Mouse (Mus musculus): Measurements from ENCODE around the gene Slc22a23. TPM values are rescaled to one million over a fixed set of nuclear protein-coding genes. Genes with fewer than 3 reads are reported as not detected.

The Slc22a23 gene
- total RNA-seq, 2 experiments from 2014 or later: 31.9 to 33.0 TPM

DNA sequence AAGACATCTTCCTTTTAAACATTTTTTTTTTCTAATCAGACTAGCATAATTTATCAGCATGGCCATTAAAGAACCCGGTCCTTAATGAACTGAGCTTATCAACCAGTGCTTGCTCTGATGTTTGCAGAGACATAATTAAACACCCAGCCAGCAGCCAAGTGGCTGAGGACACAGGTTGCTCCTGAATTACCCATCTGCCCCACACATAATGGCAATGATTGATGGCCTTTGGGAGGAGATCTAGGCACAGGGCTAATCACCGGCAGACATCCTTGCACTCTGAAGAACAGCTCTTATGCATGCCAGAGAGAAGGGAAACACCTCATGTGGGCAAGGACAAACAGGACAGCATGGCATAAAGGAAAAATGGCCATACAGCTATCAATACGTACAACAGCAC is 102.8 kb downstream of the Slc22a23 start:
- no peak for DNase-seq (ENCODE audit: low spot score in 2 of 2)

DNA sequence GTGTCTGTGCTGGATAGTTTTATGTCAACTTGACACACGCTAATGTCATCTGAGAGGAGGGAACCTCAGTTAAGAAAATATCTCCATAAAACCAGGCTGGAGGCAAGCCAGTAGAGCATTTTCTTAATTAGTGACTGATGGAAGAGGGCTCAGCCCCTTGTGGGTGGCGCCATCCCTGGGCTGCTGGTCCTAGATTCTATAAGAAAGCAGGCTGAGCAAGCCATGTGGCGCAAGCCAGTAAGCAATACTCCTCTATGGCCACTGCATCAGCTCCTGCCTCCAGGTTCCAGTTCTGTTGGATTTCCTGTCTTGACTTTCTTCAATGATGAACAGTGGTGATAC is 104.9 kb downstream of the Slc22a23 start:
- DNase-seq (ENCODE audit: low spot score in 2 of 2): no peak

DNA sequence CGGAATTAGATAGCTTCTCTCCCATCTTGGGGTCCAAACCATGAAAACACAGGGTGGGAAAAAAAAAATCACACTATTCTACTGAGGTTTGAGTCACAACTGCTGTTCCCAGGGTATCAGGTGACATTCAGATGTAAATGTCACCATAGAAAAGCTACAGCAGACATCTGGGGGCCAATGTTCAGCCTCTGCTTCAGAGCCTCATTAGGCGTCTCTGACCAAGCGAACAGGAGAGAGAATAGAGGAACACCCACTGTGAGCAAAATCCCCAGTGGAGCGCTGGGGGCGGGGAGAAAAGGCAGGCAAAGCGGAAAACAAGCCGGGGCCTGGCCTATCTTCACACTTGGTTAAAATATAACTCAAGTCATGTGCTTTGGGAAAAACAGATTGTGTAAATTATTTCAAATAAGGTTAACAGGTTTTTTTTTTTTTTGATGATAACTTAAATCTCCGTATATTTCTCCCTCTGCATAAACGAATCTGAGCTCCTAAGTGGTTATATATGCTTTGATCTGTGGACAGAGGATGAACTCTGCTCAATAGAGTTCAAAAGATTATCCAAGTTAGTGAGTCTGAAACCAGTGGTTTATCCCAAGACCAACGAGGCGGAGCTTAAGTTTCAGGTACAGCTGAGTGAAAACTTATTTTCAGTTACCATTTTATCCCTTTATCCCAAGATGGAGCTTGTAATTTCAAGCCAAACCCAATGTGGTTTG is 105.5 kb downstream of the Slc22a23 start:
- no peak for DNase-seq (ENCODE audit: low spot score in 2 of 2)

DNA sequence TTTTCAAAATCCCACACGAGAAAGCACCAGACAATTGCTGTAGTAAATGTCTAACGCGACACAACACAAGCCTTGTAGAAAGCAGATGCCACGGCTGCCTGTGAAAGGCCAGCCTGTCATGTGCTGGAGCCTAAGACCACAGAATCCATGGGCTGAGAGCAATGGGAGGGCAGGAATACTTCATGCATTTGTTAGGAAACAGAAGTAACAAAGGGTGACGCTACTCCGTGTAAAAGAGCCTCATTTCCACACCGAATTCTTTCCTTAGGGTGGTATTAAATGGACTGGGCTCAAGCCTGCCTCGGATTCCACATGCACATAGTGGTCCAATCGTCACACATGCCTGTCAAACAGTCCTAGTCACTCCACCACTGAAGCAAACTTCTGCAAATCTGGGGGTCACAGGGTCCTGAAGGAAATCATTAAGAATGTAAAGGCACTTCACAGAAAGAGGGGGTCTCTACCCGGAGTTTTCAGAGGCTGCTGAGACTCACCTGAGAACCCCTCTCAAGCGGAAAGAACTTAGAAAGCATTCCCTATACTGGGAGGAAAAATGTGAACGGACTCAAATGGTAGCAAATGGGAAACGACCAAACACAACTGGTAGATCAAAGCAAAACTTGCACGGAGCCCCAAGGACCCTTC is 106.2 kb downstream of the Slc22a23 start:
- no peak for DNase-seq (ENCODE audit: low spot score in 2 of 2)

DNA sequence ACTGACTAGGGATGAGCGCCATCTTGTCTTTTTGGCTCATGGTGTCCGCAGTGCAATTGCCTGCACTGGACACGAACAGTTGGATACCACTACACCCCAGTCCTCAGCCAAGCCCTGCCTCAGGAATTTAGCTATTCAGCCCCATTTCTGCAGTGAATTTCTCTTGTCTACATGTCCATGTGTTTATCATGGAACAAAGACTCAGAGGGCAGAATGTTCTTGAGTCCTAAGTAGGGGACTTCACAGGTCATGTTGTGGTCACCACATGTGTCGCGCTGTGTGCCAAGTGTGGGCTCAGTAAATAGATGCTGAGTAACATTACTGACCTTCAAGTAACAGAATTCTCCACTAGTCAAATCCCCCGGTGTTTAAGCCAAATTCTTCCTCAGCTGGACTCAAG is 109.9 kb downstream of the Slc22a23 start:
- no peak for DNase-seq (ENCODE audit: low spot score in 2 of 2)

DNA sequence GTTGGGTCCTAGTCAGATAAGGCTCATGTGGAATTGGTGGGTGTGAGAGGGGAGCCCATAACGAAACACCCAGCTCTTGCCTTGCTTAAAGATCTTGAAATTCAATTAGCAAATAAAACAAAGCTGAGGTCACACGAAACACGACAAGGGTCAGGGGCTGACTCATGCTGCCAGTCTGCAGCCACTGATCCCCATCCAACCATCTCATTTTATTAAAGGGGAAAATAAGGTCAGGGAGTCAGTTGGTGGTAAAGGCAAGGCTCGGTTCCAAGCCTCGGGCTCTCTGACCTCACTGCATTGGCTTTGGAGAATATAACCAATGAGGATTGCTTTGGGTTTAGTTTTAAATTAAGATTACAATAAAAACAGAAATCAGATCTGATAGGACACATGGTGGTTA is 110.5 kb downstream of the Slc22a23 start:
- no peak for DNase-seq (ENCODE audit: low spot score in 2 of 2)

DNA sequence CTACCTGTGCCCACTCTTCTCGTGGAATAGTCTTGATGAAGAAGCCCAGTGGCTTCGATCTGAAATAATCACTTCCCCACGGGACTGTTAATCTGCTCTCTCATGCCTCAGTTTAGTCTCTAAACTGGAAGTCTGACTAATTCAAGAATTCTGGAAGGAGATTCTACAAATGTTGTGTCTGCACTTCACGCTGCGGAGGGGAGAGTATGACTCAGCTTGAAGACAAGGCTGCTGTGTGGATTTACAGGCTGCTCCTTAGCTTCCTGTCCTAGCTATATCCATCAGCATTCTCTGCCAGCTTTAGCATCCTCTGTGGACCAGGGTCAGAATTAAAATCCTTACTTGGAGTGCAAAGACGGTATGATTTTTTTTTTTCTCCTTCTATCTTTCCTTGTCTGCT is 112.0 kb downstream of the Slc22a23 start:
- no peak for DNase-seq (ENCODE audit: low spot score in 2 of 2)

DNA sequence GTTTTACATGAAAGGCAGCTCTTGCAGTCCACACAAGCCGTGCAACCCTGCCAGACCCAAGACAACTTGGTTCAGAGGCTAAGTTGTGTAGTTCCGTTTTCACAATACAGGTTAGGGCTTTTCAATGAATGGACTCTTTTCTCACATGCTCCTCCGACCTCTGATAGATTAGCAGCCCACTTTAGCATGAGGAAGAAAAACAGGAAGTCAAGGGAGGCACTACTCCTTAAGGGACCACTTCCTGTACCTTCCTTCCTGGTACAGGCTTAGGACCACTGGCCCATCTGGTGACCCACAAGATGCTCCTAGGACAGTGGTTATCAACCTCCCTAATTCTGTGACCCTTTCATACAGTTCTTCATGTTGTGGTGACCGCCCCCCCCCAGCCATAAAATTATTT is 116.1 kb downstream of the Slc22a23 start:
- DNase-seq (ENCODE audit: low spot score in 2 of 2): no peak

DNA sequence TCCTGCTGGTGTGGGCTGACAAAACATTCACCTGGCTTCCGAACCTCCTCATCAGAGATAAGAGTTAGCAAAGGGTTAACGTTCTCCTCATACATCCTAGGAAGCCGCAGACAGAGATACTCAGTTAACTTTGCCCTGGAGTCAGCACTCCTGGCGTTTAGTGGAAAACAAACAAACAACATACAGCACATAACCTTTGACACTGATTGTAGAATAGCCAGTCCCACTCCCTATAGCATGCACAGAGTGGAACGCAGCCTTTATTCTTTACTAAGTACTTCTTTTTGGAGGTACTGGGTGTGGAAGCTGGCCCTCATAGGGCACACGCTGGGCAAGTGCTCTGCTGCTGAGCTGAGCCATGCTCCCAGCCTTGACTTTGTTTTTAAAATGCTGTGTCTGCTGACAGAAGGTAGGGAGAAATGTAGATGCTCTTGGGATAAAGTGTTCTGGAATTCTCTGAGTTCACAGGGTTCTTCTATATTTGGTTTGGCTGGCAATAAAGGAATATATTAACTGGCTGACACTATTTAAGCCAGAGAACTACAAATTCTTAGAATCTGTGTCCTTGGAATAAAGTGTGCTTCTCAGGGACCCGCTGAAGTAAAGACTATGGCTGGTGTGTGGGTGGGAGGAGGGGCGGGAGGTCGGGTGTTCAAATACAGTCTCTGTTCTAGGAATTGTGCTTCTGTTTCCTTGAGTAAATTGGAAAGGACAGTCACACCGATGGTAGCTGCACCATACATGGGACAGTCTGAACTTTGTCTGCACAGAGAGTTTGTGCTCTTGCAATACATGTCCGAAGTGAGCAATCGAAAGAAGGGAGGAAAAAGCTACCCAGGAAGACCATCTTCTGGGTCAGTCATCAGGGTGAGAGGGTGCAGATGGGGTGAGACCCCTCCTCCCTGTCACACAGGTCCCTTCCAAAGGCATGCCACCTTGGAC is 117.0 kb downstream of the Slc22a23 start:
- DNase-seq (ENCODE audit: low spot score in 2 of 2): no peak

DNA sequence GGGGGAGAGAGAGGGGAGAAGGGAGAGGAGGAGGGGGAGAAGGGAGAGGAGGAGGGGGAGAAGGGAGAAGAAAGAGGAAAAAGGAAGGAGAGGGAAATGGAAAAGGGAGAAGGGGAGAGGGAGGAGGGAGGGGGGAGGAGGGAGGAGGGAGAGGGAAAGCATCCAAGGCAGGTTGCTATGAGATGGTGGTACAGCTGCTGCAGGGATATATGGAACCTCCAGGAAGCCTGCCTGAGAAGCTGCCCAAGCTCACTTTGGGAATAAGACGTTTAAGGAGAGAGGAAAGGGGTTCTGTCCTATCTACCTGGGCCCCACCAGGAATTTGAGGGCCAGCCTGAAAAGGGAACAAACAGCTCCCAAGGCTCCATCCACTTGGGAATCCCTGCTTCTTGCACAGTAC is 118.0 kb downstream of the Slc22a23 start:
- DNase-seq (ENCODE audit: low spot score in 2 of 2): no peak

DNA sequence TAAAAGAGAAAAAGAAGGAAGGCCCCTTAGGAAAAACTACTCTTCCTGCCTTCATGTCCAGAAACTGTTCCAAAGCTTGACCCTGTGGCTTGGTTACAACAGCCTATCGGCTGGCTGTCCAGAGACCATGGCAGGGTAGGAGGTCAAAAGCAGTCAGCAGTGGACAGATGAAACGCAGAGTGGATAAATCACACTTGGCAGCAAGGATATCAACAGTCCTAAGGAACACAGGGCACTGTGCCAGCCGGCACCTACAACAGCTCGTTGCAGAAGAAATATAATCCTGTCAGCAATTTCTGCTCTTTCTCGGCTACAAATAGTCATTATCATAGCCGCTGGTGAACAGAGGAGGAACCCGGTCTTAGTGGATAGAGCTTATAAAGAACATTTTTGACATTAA is 122.0 kb downstream of the Slc22a23 start:
- peak in 1 of 2 experiments; percentile 20 for DNase-seq (ENCODE audit: low spot score in 2 of 2)

DNA sequence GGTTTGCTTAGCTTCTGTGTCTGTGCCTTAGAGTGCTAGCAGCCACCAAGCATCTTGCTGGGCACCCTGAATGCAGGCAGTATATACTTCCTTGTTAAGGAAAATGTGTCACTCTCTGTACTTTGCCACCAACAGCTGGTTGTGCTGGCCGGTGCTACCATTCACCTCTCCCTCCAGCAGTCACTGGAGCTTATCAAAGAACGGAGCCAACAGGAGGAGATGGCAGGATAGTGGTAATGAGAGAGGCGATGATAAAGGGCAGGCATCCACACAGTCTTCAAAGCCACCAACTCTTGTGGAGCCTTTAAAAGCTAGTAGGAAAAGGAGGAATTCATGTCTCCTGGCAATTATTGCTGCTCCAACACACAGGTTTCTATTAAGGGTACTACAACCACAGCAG is 125.3 kb downstream of the Slc22a23 start:
- DNase-seq (ENCODE audit: low spot score in 2 of 2): no peak

DNA sequence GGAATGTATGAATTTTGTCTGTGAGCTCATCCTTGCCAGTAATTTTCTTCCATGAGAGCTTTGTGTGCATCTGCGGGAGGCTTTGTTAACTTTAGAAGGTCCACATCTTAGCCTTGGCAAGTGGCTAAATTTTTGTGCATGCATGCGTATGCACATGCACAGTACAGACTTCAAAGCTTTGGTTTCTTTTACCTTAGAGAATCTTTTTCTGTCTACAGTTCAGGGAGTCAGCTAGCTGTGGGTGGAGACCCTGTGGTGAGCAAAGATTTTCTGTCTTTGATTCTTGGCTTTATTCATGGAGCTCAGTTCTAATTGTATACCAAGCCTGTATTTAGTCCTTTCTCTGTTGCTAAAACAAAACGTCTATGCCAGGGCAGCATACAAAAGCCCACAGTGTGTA is 126.2 kb downstream of the Slc22a23 start:
- DNase-seq (ENCODE audit: low spot score in 2 of 2): no peak

DNA sequence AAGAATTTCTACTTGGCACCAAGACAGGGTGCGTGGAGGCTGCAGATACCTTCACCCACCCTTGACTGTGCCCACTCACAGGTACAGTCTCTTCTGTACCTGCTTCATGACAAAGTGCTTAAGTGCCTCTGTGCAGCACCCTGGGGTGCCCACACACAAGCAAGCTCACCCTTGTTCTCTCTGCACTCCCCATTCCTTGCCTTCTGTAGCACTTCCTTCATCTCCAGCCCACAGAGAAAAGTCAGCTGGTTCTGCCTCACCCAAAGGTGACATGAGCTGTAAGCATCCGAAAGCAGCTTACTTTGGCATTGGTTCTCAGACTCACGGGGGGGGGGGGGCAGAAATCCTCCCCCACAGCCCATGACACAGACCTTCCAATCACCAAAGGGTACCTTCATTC is 130.1 kb downstream of the Slc22a23 start:
- no peak for DNase-seq (ENCODE audit: low spot score in 2 of 2)

DNA sequence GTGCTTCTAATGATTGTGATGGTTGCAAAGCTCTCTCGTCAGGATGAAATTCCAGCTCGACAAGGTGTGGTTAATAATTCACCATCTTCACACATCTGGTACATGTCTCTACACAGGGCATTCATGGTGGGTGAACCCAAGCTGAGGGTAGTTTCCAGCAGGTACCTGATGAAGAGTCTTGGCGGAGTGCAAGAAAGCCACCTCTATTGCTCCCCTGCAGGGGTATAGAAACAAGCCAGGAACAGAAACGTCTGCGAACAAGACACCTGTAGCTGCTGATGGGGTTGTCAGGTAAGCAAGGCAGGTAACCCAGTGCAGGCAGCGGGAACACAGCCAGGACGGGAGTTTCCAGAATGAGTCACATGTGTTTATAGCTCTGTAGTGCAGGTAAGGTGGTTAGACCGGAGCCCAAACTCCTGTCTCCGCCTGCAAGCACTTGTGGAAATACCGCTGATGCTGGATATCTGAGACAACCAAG is 132.2 kb downstream of the Slc22a23 start:
- no peak for DNase-seq (ENCODE audit: low spot score in 2 of 2)

DNA sequence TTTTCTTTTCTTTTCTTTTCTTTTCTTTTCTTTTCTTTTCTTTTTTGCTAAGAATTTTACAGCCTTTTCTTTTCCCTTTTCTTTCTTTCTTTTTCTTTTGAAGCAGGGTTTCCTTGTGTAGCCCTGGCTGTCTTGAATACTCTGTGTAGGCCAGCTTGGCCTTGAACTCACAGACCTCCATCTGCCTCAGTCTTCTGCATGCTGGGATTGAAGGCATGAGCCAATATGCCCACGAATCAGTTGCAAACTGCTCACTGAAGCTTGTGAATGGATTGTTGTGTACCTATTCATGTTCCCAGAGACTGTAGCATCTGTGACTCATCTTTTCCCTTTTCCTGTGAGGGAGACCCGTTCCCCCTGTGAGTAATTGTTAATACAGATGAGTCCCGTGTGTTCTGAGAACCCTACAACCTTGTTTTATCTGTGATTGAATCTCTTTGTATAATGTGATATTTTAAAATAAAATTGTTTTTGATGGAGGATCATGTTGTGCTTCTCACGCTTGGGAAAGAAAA is 133.7 kb downstream of the Slc22a23 start:
- peak in 1 of 2 experiments; percentile 35 for DNase-seq (ENCODE audit: low spot score in 2 of 2)

DNA sequence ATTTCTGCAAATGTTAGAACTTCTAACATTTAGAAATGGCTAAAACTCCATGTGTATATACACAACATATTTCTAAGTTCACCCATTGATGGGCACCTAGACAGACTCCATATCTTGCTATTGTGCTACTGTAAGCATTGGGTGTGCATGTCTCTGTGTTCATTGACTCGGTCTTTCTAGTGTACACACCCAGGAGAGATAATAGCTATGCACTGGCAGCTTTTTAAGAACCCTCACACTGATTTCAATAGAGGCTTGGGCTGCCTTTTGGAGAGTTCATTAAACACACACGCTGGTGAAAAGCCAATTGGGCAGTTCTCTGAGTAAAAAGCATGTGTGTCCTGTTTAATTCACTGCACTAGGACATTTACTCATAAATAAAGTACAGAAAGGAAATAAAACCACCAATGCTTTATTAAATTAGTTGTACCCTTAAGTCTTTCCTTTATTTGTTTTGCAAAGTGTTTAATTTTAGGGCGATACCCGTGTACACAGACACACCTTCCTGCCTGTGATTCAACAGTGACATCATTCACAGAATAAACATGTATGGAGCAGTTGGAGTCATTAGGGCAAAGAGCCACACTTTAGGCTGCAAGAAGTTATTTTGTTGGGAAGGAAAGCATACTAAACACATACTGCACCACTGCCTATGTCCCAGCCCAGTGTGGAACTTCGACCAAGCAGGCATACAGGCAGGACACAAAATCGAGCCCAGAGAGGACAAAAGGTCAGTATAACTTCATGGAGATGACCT is 137.1 kb downstream of the Slc22a23 start:
- no peak for DNase-seq (ENCODE audit: low spot score in 2 of 2)

DNA sequence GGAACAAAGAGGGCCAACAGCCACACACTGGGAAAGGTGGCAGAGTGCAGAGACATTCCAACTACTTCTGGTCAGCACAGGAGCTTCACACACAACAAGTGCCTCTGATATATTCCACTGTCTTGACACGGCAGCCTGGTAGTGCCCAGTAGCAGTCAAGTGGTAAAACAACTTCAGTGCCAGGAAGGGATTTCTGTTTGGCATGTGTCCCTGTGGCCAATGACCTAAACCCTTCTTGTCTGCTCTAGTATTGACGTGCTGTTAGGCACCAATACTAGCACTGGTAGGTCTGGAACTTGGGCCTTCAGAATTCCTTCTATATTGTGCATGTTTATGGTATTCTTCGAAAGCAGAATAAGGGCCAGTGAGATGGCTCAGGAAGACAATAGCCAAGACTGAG is 139.8 kb downstream of the Slc22a23 start:
- DNase-seq (ENCODE audit: low spot score in 2 of 2): no peak

DNA sequence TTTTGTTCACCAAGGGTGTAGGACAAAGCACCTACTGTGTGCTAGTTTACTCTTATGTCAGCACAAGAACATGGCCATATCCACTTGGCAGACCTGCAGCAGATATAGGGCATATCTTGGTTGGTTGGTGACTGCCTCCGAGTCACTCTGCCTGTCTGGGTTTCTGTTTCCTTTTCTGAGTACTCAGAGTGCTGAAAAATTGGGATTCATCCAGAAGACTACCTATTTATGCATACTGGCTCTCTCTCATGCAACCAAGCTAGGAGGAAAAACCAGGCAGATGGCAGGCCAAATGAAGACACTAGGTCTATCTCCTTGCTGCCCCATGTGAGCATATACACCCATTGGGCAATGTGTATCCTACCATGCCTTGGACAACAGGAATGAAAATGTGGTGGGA is 149.3 kb downstream of the Slc22a23 start:
- no peak for DNase-seq (ENCODE audit: low spot score in 2 of 2)

DNA sequence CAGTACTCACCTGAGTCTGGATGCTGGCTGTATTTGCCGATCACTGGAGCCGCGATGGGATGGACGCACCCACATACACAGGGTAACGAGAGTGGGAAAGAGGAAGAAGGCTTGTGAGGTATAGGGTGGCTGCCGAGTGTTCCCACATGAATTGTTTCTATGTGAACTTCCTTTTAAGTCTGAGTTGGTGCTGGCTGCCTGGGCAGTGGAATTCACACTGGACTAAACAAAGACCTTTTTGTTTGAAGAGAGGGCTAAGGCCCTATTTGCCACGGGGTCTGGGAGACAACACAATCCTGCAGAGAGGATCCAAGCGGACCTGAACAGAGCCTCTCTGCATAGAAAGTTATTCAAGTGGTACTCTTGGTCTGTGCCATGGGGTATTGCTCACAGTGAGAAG is 151.6 kb downstream of the Slc22a23 start:
- no peak for DNase-seq (ENCODE audit: low spot score in 2 of 2)
